Mouse (Mus musculus) fibroblast of lung, adult 2 months (primary cell): ENCODE measurements around the gene Prx.

ENCODE experiments used
- DNase-seq: peaks from one replicate; pipeline ENCODE4 v3.0.0-alpha.2; 2011; ENCODE audit warnings: low read depth

The Prx gene

GRCm38 (mm10) chr7:27560978-27561377, 61.9 kb downstream of the Prx start:
- DNase-seq, result no peak
